Mouse (Mus musculus) forebrain, embryonic 15.5 days (tissue): ENCODE results near the gene Tmem86a. TPM values are rescaled to one million over a fixed set of nuclear protein-coding genes. Genes with fewer than 3 reads are reported as not detected.

ENCODE experiments used
- ATAC-seq: fragments of 200-750 bp; cut with Nextera tagmentation; replicated peaks from 2 replicates; pipeline ENCODE4 v1.8.0; 2017; ENCODE audit warnings: mild to moderate bottlenecking, moderate TSS enrichment, moderate library complexity
- H3K27ac ChIP-seq: fragments of 300-500 bp; sonication (generic); replicated peaks from 2 replicates; pipeline ENCODE4 v1.5.1; 2015; ENCODE audit warnings: mild to moderate bottlenecking, inconsistent platforms
- H3K27me3 ChIP-seq: fragments of 300-500 bp; sonication (generic); 2 replicates; pipeline ENCODE4 v1.6.1; 2015; ENCODE audit warnings: inconsistent platforms
- H3K36me3 ChIP-seq: fragments of 300-500 bp; sonication (generic); 2 replicates; pipeline ENCODE4 v1.6.1; 2015; ENCODE audit warnings: mild to moderate bottlenecking, inconsistent platforms
- H3K4me1 ChIP-seq: fragments of 300-500 bp; sonication (generic); 2 replicates; pipeline ENCODE4 v1.6.1; 2015; ENCODE audit warnings: inconsistent platforms
- H3K4me2 ChIP-seq: fragments of 300-500 bp; sonication (generic); replicated peaks from 2 replicates; pipeline ENCODE4 v1.6.1; 2015; ENCODE audit warnings: mild to moderate bottlenecking, inconsistent platforms
- H3K4me3 ChIP-seq: fragments of 300-500 bp; sonication (generic); 2 replicates; pipeline ENCODE4 v1.5.1; 2015; ENCODE audit warnings: mild to moderate bottlenecking, inconsistent platforms
- H3K9ac ChIP-seq: fragments of 300-500 bp; sonication (generic); replicated peaks from 2 replicates; pipeline ENCODE4 v1.6.1; 2015; ENCODE audit warnings: mild to moderate bottlenecking, inconsistent platforms
- H3K9me3 ChIP-seq: fragments of 300-500 bp; sonication (generic); 2 replicates; pipeline ENCODE4 v1.6.1; 2016; ENCODE audit warnings: inconsistent platforms
- WGBS: fragments of 180-500 bp; shearing (Covaris S2); methylation state at CpG from one replicate; pipeline ENCODE4 v1.1.7; 2015; ENCODE audit warnings: mixed read lengths; 5-methylcytosine and 5-hydroxymethylcytosine counted together
- polyA plus RNA-seq: library from polyadenylated mRNA; unstranded; fragments of >200 nt; fragmentation: Nextera tagmentation; extraction: Ambion mirVana; gene quantifications from 2 replicates; pipeline ENCODE4 v1.2.1, GENCODE M21; 2015

Tmem86a gene
- polyA plus RNA-seq, 1 experiment from 2014 or later = 25.4 TPM

GRCm38 (mm10) chr7:47031371-47031770 lies 19.0 kb upstream of the Tmem86a start:
- Histone ChIP-seq H3K27me3 (no peaks in the 10 kb centered on the region), H3K4me2 (no peak overlapping the region), H3K9ac (no peak overlapping the region), H3K4me1 (peaks cover 4% of the 10 kb centered on the region), H3K36me3 (no peaks in the 10 kb centered on the region), H3K27ac (no peak overlapping the region), H3K4me3 (no peak overlapping the region), H3K9me3 (no peaks in the 10 kb centered on the region)
- 72% methylated on average over 4 of the region's 4 CpGs for WGBS
- ATAC-seq = no peak

GRCm38 (mm10) chr7:47034785-47035384 lies 15.5 kb upstream of the Tmem86a start:
- peaks cover 4% of the 10 kb centered on the region for H3K4me1 ChIP-seq
- no peak overlapping the region for H3K4me3 ChIP-seq
- no peaks in the 10 kb centered on the region for H3K36me3 ChIP-seq
- no peak overlapping the region for H3K27ac ChIP-seq
- H3K9ac ChIP-seq = no peak overlapping the region
- H3K4me2 ChIP-seq = no peak overlapping the region
- H3K9me3 ChIP-seq = no peaks in the 10 kb centered on the region
- ATAC-seq = no peak
- H3K27me3 ChIP-seq = no peaks in the 10 kb centered on the region
- WGBS = 86% methylated on average over 4 of the region's 4 CpGs

GRCm38 (mm10) chr7:47035426-47035825 lies 15.0 kb upstream of the Tmem86a start:
- H3K4me1 ChIP-seq = peaks cover 4% of the 10 kb centered on the region
- no peaks in the 10 kb centered on the region for H3K9me3 ChIP-seq
- no peaks in the 10 kb centered on the region for H3K27me3 ChIP-seq
- H3K9ac ChIP-seq = no peak overlapping the region
- ATAC-seq = no peak
- H3K36me3 ChIP-seq = no peaks in the 10 kb centered on the region
- H3K27ac ChIP-seq = no peak overlapping the region
- no peak overlapping the region for H3K4me3 ChIP-seq
- WGBS = 80% methylated on average over 8 of the region's 8 CpGs
- H3K4me2 ChIP-seq = no peak overlapping the region

GRCm38 (mm10) chr7:47041706-47042105 lies 8.7 kb upstream of the Tmem86a start:
- Histone ChIP-seq H3K4me1 (no peaks in the 10 kb centered on the region), H3K4me3 (no peak overlapping the region), H3K27ac (no peak overlapping the region), H3K9ac (no peak overlapping the region), H3K36me3 (no peaks in the 10 kb centered on the region), H3K27me3 (no peaks in the 10 kb centered on the region), H3K4me2 (no peak overlapping the region), H3K9me3 (no peaks in the 10 kb centered on the region)
- WGBS = 87% methylated on average over 3 of the region's 3 CpGs
- ATAC-seq = no peak

GRCm38 (mm10) chr7:47042121-47042520 lies 8.3 kb upstream of the Tmem86a start:
- Histone ChIP-seq H3K36me3 (no peaks in the 10 kb centered on the region), H3K4me2 (no peak overlapping the region), H3K4me1 (no peaks in the 10 kb centered on the region), H3K27me3 (no peaks in the 10 kb centered on the region), H3K9me3 (no peaks in the 10 kb centered on the region), H3K9ac (no peak overlapping the region), H3K4me3 (no peak overlapping the region), H3K27ac (no peak overlapping the region)
- ATAC-seq = no peak
- 83% methylated on average over 4 of the region's 4 CpGs for WGBS

- Histone ChIP-seq H3K36me3 (no peaks in the 10 kb centered on the region), H3K4me2 (no peak overlapping the region), H3K9ac (no peak overlapping the region), H3K27me3 (no peaks in the 10 kb centered on the region), H3K4me3 (no peak overlapping the region), H3K9me3 (no peaks in the 10 kb centered on the region), H3K4me1 (no peaks in the 10 kb centered on the region), H3K27ac (no peak overlapping the region)
- WGBS = 41% methylated on average over 6 of the region's 6 CpGs
- ATAC-seq = no peak
Observed at GRCm38 (mm10) chr7:47042823-47043490, 7.4 kb upstream of the Tmem86a start.

GRCm38 (mm10) chr7:47050766-47051165 lies 365 bp downstream of the Tmem86a start:
- 1% methylated on average over 34 of the region's 34 CpGs for WGBS
- no peaks in the 10 kb centered on the region for H3K36me3 ChIP-seq
- H3K9me3 ChIP-seq = no peaks in the 10 kb centered on the region
- peak overlapping the region; percentile 80 for H3K4me3 ChIP-seq
- H3K27me3 ChIP-seq = peaks cover 4% of the 10 kb centered on the region; the same call in 1 of the 2 replicates
- H3K27ac ChIP-seq = peak overlapping the region; percentile 92
- peak; percentile 72 for ATAC-seq
- peak overlapping the region; percentile 70 for H3K4me2 ChIP-seq
- H3K4me1 ChIP-seq = peaks cover 23% of the 10 kb centered on the region
- H3K9ac ChIP-seq = peak overlapping the region; percentile 83

GRCm38 (mm10) chr7:47051404-47052151 lies 1.2 kb downstream of the Tmem86a start:
- no peaks in the 10 kb centered on the region for H3K9me3 ChIP-seq
- H3K27ac ChIP-seq = peak overlapping the region; percentile 7; the same call in 1 of the 2 replicates
- 21% methylated on average over 1 of the region's 2 CpGs for WGBS
- peaks cover 4% of the 10 kb centered on the region; the same call in 1 of the 2 replicates for H3K27me3 ChIP-seq
- peaks cover 23% of the 10 kb centered on the region for H3K4me1 ChIP-seq
- no peaks in the 10 kb centered on the region for H3K36me3 ChIP-seq
- no peak for ATAC-seq
- H3K4me3 ChIP-seq = peak overlapping the region; percentile 80
- peak overlapping the region; percentile 70 for H3K4me2 ChIP-seq
- peak overlapping the region; percentile 83 for H3K9ac ChIP-seq

GRCm38 (mm10) chr7:47052276-47052675 lies 1.9 kb downstream of the Tmem86a start:
- H3K9ac ChIP-seq = no peak overlapping the region
- H3K9me3 ChIP-seq = no peaks in the 10 kb centered on the region
- peaks cover 23% of the 10 kb centered on the region for H3K4me1 ChIP-seq
- no peak for ATAC-seq
- H3K27ac ChIP-seq = no peak overlapping the region; the same call in 1 of the 2 replicates
- no peak overlapping the region for H3K4me3 ChIP-seq
- H3K27me3 ChIP-seq = peaks cover 4% of the 10 kb centered on the region; the same call in 1 of the 2 replicates
- H3K36me3 ChIP-seq = no peaks in the 10 kb centered on the region
- 34% methylated on average over 3 of the region's 3 CpGs for WGBS
- peak overlapping the region; percentile 70 for H3K4me2 ChIP-seq

GRCm38 (mm10) chr7:47053287-47053686 lies 2.9 kb downstream of the Tmem86a start:
- whole genome bisulfite sequencing = 92% methylated on average over 15 of the region's 15 CpGs
- Histone ChIP-seq H3K36me3 (no peaks in the 10 kb centered on the region), H3K4me2 (no peak overlapping the region), H3K4me3 (no peak overlapping the region), H3K27ac (no peak overlapping the region), H3K4me1 (peaks cover 23% of the 10 kb centered on the region), H3K9me3 (no peaks in the 10 kb centered on the region), H3K9ac (no peak overlapping the region), H3K27me3 (peaks cover 4% of the 10 kb centered on the region; the same call in 1 of the 2 replicates)
- no peak for ATAC-seq

- Histone ChIP-seq H3K9me3 (no peaks in the 10 kb centered on the region), H3K4me2 (no peak overlapping the region), H3K9ac (no peak overlapping the region), H3K27me3 (no peaks in the 10 kb centered on the region), H3K27ac (no peak overlapping the region), H3K4me1 (peaks cover 23% of the 10 kb centered on the region), H3K36me3 (no peaks in the 10 kb centered on the region), H3K4me3 (no peak overlapping the region)
- 77% methylated on average over 2 of the region's 2 CpGs for WGBS
- no peak for ATAC-seq
Observed at GRCm38 (mm10) chr7:47054666-47055065, 4.3 kb downstream of the Tmem86a start.

GRCm38 (mm10) chr7:47055744-47056143 lies 5.3 kb downstream of the Tmem86a start:
- H3K4me3 ChIP-seq = no peak overlapping the region
- ATAC-seq = no peak
- H3K4me2 ChIP-seq = no peak overlapping the region
- no peaks in the 10 kb centered on the region for H3K36me3 ChIP-seq
- peaks cover 19% of the 10 kb centered on the region for H3K4me1 ChIP-seq
- no peak overlapping the region for H3K27ac ChIP-seq
- no peaks in the 10 kb centered on the region for H3K27me3 ChIP-seq
- 83% methylated on average over 9 of the region's 9 CpGs for WGBS
- no peaks in the 10 kb centered on the region for H3K9me3 ChIP-seq
- H3K9ac ChIP-seq = no peak overlapping the region
